9 mouse cellular contexts compared by ENCODE assay signal in the genomic region with DNA sequence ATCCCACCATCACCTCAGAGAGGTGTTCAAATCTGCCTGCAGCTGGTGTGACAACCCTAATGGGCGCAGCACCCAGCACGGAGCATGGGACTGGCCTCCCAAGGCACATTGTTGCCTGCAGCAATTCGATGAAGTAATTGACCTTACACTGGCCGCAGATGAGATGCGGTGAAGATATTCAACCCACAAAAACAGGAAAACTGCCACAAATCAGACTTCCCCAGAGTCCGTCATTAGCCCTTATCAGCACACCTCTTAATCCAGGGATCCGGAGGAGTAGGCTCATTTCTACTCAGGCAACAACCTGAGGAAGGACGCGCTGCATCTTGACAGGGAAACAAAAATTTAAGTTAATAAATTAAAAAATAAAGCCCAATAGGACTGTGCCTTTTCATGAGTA. TPM values are rescaled to one million over a fixed set of nuclear protein-coding genes. Genes with fewer than 3 reads are reported as not detected.
A peak's percentile ranks its signal among the peaks of the same experiment; 100 is the strongest.
DNase-seq lines count a peak whose midpoint lies in the region; ATAC-seq lines count a peak whose summit lies in the region.
"Had no signal": no experiment of that assay in that cellular context is flagged by ENCODE, and none has a peak within 500 bp of the region (broad histone marks: within the 10 kb centered on the region; RNA-seq: fewer than 3 reads in every experiment).

No protein-coding gene starts in this region.

- peak overlapping the region; percentile 60 for H3K4me2 ChIP-seq in embryonic facial prominence, embryonic 15.5 days (replicated peaks)
- peak overlapping the region; percentile 72 for H3K4me2 ChIP-seq in intestine, embryonic 14.5 days (ENCODE audit: low read length)

- no peak overlapping the region for H3K27ac ChIP-seq in embryonic facial prominence, embryonic 15.5 days (replicated peaks)
- H3K27ac ChIP-seq in intestine, embryonic 14.5 days (ENCODE audit: low read depth): no peak overlapping the region

- no peak overlapping the region for H3K4me3 ChIP-seq in embryonic facial prominence, embryonic 15.5 days (replicated peaks)
- peak overlapping the region; percentile 43; the same call in 1 of the 2 replicates for H3K4me3 ChIP-seq in intestine, embryonic 14.5 days (ENCODE audit: low read depth, low read length)

- no peaks in the 10 kb centered on the region for H3K36me3 ChIP-seq in embryonic facial prominence, embryonic 15.5 days
- H3K36me3 ChIP-seq in intestine, embryonic 14.5 days (ENCODE audit: control insufficient read depth, insufficient read depth, low read length): no peaks in the 10 kb centered on the region

- H3K4me1 ChIP-seq in embryonic facial prominence, embryonic 15.5 days: 0 out of 2 replicates have a peak, but pooled peaks cover 6% of the 10 kb centered on the region
- peaks cover 4% of the 10 kb centered on the region; the same call in 1 of the 2 replicates for H3K4me1 ChIP-seq in intestine, embryonic 14.5 days (replicated peaks; ENCODE audit: control insufficient read depth, insufficient read depth, low read length)

- no peak overlapping the region for H3K9ac ChIP-seq in embryonic facial prominence, embryonic 15.5 days
- H3K9ac ChIP-seq in intestine, embryonic 14.5 days (ENCODE audit: low read length): peak overlapping the region; percentile 51; the same call in 1 of the 2 replicates

- 64% methylated on average over 9 of the region's 9 CpGs for WGBS in embryonic facial prominence, embryonic 15.5 days
- WGBS in intestine, embryonic 14.5 days: 64% methylated on average over 9 of the region's 9 CpGs

- H3K9me3 ChIP-seq in embryonic facial prominence, embryonic 15.5 days (replicated peaks): no peaks in the 10 kb centered on the region
- no peaks in the 10 kb centered on the region for H3K9me3 ChIP-seq in intestine, embryonic 14.5 days (ENCODE audit: control insufficient read depth, low read length)

- peak; percentile 4 to 8 for DNase-seq in kidney, postnatal 4 days
- no peak for DNase-seq in kidney, postnatal 14 days
- no peak for DNase-seq in intestine, embryonic 14.5 days (ENCODE audit: low spot score)
- peak; percentile 7 for DNase-seq in naive thymus-derived CD4-positive, alpha-beta T cell, adult 2 months (ENCODE audit: low read depth)
- no peak for DNase-seq in adrenal gland, postnatal 25 days
- DNase-seq in left cerebral cortex, adult 18-20 months (ENCODE audit: low spot score in 2 of 2): no peak

- no peaks in the 10 kb centered on the region for H3K27me3 ChIP-seq in embryonic facial prominence, embryonic 15.5 days
- no peaks in the 10 kb centered on the region for H3K27me3 ChIP-seq in intestine, embryonic 14.5 days (replicated peaks; ENCODE audit: control insufficient read depth, insufficient read depth, low read length)
- H3K27me3 ChIP-seq: Patski had no signal

- ATAC-seq in embryonic facial prominence, embryonic 15.5 days (ENCODE audit: insufficient number of reproducible peaks, low FRiP score, low TSS enrichment, low read depth): no peak
- no peak for ATAC-seq in intestine, embryonic 14.5 days (replicated peaks; ENCODE audit: low FRiP score, low TSS enrichment, low read depth)
- ATAC-seq in inflammation-experienced regulatory T-cells, adult 6 months: no peak
- ATAC-seq: Patski had no signal

RNA-seq across cellular contexts. Expression of gene Lca5, which starts 6.2 kb away (rescaled TPM):
- polyA plus RNA-seq in embryonic facial prominence, embryonic 15.5 days (2015; fragmentation: Nextera tagmentation; extraction: Ambion mirVana): 13.6 and 16.7 TPM in 2 replicates
- polyA plus RNA-seq in intestine, embryonic 14.5 days (2014; fragmentation: Nextera tagmentation; extraction: Ambion mirVana): 16.6 and 18.0 TPM in 2 replicates
- total RNA-seq in adrenal gland, postnatal 25 days (2021): 4.9 and 7.6 TPM in 2 replicates
- 10 to 100 TPM; 13.4 to 18.6 TPM for total RNA-seq in left cerebral cortex, adult 18-20 months (2021)
- 10 to 100 TPM in 1 of 3 experiments, 1 to 10 TPM in 2; 6.7 to 14.3 (median 8.1) TPM for polyA plus RNA-seq in inflammation-experienced regulatory T-cells, adult 6 months (2017; shearing (Covaris generic))

Comparison
In these comparisons a context has a peak if more than half of its experiments do, and no peak if none do; other contexts are left out.
1. DNase-seq: peak in kidney, postnatal 4 days (2 of 2) and naive thymus-derived CD4-positive, alpha-beta T cell, adult 2 months (single experiment); none in kidney, postnatal 14 days (single experiment), intestine, embryonic 14.5 days (single experiment), adrenal gland, postnatal 25 days (single experiment) and left cerebral cortex, adult 18-20 months (0 of 2).